ENCODE assay signal across 20 mouse cellular contexts in genomic region chr16:97321576-97321975, GRCm38 (mm10). TPM values are rescaled to one million over a fixed set of nuclear protein-coding genes. Genes with fewer than 3 reads are reported as not detected.
"Had no signal": no experiment of that assay in that cellular context is flagged by ENCODE, and none has a peak within 500 bp of the region (broad histone marks: within the 10 kb centered on the region; RNA-seq: fewer than 3 reads in every experiment).

No protein-coding gene starts in this region.

- H3K4me2 ChIP-seq: liver, embryonic 12.5 days; lung, embryonic 14.5 days; midbrain, embryonic 12.5 days; neural tube, embryonic 13.5 days; neural tube, embryonic 15.5 days; stomach, embryonic 15.5 days had no signal

- H3K4me3 ChIP-seq: liver, embryonic 12.5 days; midbrain, embryonic 10.5 days; midbrain, embryonic 12.5 days; myocyte; neural tube, embryonic 13.5 days; neural tube, embryonic 15.5 days; stomach, embryonic 15.5 days had no signal

- H3K36me3 ChIP-seq: liver, embryonic 12.5 days; midbrain, embryonic 10.5 days; midbrain, embryonic 12.5 days; neural tube, embryonic 13.5 days; neural tube, embryonic 15.5 days; stomach, embryonic 15.5 days had no signal

- H3K9ac ChIP-seq: liver, embryonic 12.5 days; liver, embryonic 14.5 days; lung, embryonic 14.5 days; midbrain, embryonic 12.5 days; neural tube, embryonic 13.5 days; neural tube, embryonic 15.5 days; stomach, embryonic 15.5 days had no signal

- H3K27me3 ChIP-seq: liver, embryonic 12.5 days; midbrain, embryonic 12.5 days; neural tube, embryonic 13.5 days; neural tube, embryonic 15.5 days; stomach, embryonic 15.5 days had no signal

- H3K27ac ChIP-seq: liver, embryonic 12.5 days; liver, embryonic 14.5 days; midbrain, embryonic 10.5 days; midbrain, embryonic 12.5 days; neural tube, embryonic 13.5 days; neural tube, embryonic 15.5 days; stomach, embryonic 15.5 days had no signal

- H3K9me3 ChIP-seq: liver, embryonic 12.5 days; midbrain, embryonic 10.5 days; midbrain, embryonic 12.5 days; neural tube, embryonic 13.5 days; neural tube, embryonic 15.5 days; stomach, embryonic 15.5 days had no signal

- DNase-seq: lung, adult 18-20 months; lung, embryonic 14.5 days; lung, postnatal 10 days; lung, postnatal 4 days; midbrain, embryonic 14.5 days; right cerebral cortex, postnatal 14 days; thymus, adult 2 months; thymus, postnatal 25 days; thymus, postnatal 4 days had no signal

- ATAC-seq: liver, embryonic 12.5 days; midbrain, embryonic 16.5 days had no signal

- H3K4me1 ChIP-seq: liver, embryonic 12.5 days; neural tube, embryonic 13.5 days; neural tube, embryonic 15.5 days; stomach, embryonic 15.5 days had no signal

RNA-seq across cellular contexts. Expression of gene Bace2, which starts 35.0 kb away (rescaled TPM):
- total RNA-seq: megakaryocyte, adult 5-6 weeks; megakaryocyte-erythroid progenitor cell, adult 5-6 weeks had no signal
